ENCODE assay signal across 9 mouse cellular contexts in genomic region chr15:79436481-79436921, GRCm38 (mm10). TPM values are rescaled to one million over a fixed set of nuclear protein-coding genes. Genes with fewer than 3 reads are reported as not detected.
A peak's percentile ranks its signal among the peaks of the same experiment; 100 is the strongest.
DNase-seq lines count a peak whose midpoint lies in the region; ATAC-seq and TF ChIP-seq lines count a peak whose summit lies in the region.
"Had no signal": no experiment of that assay in that cellular context is flagged by ENCODE, and none has a peak within 500 bp of the region (broad histone marks: within the 10 kb centered on the region; RNA-seq: fewer than 3 reads in every experiment).

No protein-coding gene starts in this region.

- no peak overlapping the region for H3K4me2 ChIP-seq in embryonic facial prominence, embryonic 12.5 days (replicated peaks)

- no peak overlapping the region for H3K4me3 ChIP-seq in embryonic facial prominence, embryonic 12.5 days
- H3K4me3 ChIP-seq in kidney, adult 2 months (ENCODE audit: insufficient read depth, low read depth, low read length), result no peak overlapping the region

- peaks cover 72% of the 10 kb centered on the region for H3K36me3 ChIP-seq in embryonic facial prominence, embryonic 12.5 days
- H3K36me3 ChIP-seq in kidney, adult 2 months (ENCODE audit: control insufficient read depth, insufficient read depth, low read length), result no peaks in the 10 kb centered on the region

- H3K4me1 ChIP-seq in embryonic facial prominence, embryonic 12.5 days, result peaks cover 41% of the 10 kb centered on the region
- H3K4me1 ChIP-seq in kidney, adult 2 months (ENCODE audit: control insufficient read depth, insufficient read depth, low read length), result peaks cover 34% of the 10 kb centered on the region

- H3K9ac ChIP-seq in embryonic facial prominence, embryonic 12.5 days, result peak overlapping the region; percentile 7; the same call in 1 of the 2 replicates

- H3K27ac ChIP-seq in embryonic facial prominence, embryonic 12.5 days, result no peak overlapping the region
- H3K27ac ChIP-seq in kidney, adult 2 months (ENCODE audit: insufficient read depth, low read depth, low read length), result peak overlapping the region; percentile 47

- WGBS in embryonic facial prominence, embryonic 12.5 days, result 61% methylated on average over 7 of the region's 7 CpGs
- WGBS in kidney, adult 2 months, result 44% methylated on average over 7 of the region's 7 CpGs

- 0 out of 2 replicates have a peak, but pooled peaks have one; percentile 41 for ATAC-seq in cerebellum, adult (ENCODE audit: insufficient number of reproducible peaks, low FRiP score, low TSS enrichment)
- ATAC-seq in embryonic facial prominence, embryonic 12.5 days (ENCODE audit: insufficient number of reproducible peaks, insufficient read depth, low FRiP score, low TSS enrichment), result no peak
- no peak for ATAC-seq in erythroid progenitor cell, adult 5-6 weeks (replicated peaks; ENCODE audit: low FRiP score, poor library complexity, severe bottlenecking)

- no peaks in the 10 kb centered on the region for H3K9me3 ChIP-seq in embryonic facial prominence, embryonic 12.5 days

- no peak for DNase-seq in cerebellum, postnatal 4 days (ENCODE audit: low spot score in 2 of 2)
- DNase-seq in ES-CJ7 (ENCODE audit: low read depth, low spot score) (peak; percentile 86), MN1 (ENCODE audit: low spot score) (no peak)
- peak; percentile 81 for DNase-seq in kidney, adult 2 months
- no peak for DNase-seq in right cerebral cortex, postnatal 36 days (ENCODE audit: low spot score in 2 of 2)
- DNase-seq: thymus, adult 2 months had no signal

- TF ChIP-seq CTCF in kidney, adult 2 months (conservative IDR thresholded peaks at IDR 0.05; ENCODE audit: insufficient read depth, insufficient read length, low read depth, low read length), result no peak

- H3K27me3 ChIP-seq in embryonic facial prominence, embryonic 12.5 days, result no peaks in the 10 kb centered on the region
- no peaks in the 10 kb centered on the region for H3K27me3 ChIP-seq in kidney, adult 2 months (replicated peaks; ENCODE audit: control insufficient read depth, insufficient read depth, low read length)

- no peak for TF ChIP-seq POLR2A in kidney, adult 2 months (IDR thresholded peaks at IDR 0.05; ENCODE audit: low read depth, low read length)

RNA-seq across cellular contexts. Expression of gene Csnk1e, which starts 18.9 kb away (rescaled TPM):
- polyA plus RNA-seq in embryonic facial prominence, embryonic 12.5 days (2016; fragmentation: Nextera tagmentation; extraction: Ambion mirVana), result 148 and 160 TPM in 2 replicates
- 31.5 and 34.9 TPM in 2 replicates for polyA plus RNA-seq in kidney, adult 2 months (2012; rRNA removed)
- 6.8 and 18.9 TPM in 2 replicates for total RNA-seq in erythroid progenitor cell, adult 5-6 weeks (2015; ENCODE audit: low replicate concordance)
- 2.1 and 2.9 TPM in 2 replicates for total RNA-seq in erythroid progenitor cell, adult 5-6 weeks (2017; ENCODE audit: low replicate concordance)

RNA-seq across cellular contexts. Expression of gene Tmem184b, which starts 33.1 kb away (rescaled TPM):
- polyA plus RNA-seq in embryonic facial prominence, embryonic 12.5 days (2016; fragmentation: Nextera tagmentation; extraction: Ambion mirVana), result 61.7 and 63.1 TPM in 2 replicates
- 69.0 and 81.0 TPM in 2 replicates for polyA plus RNA-seq in kidney, adult 2 months (2012; rRNA removed)
- total RNA-seq in erythroid progenitor cell, adult 5-6 weeks (2015; ENCODE audit: low replicate concordance), result 0.84 and 3.6 TPM in 2 replicates
- total RNA-seq in erythroid progenitor cell, adult 5-6 weeks (2017; ENCODE audit: low replicate concordance), result 0.39 TPM in 1 of 2 replicates, not detected in the other

Comparison
In these comparisons a context has a peak if more than half of its experiments do, and no peak if none do; other contexts are left out.
1. DNase-seq: peak in ES-CJ7 (single experiment) and kidney, adult 2 months (single experiment); none in cerebellum, postnatal 4 days (0 of 2), MN1 (single experiment) and right cerebral cortex, postnatal 36 days (0 of 2).